Mouse (Mus musculus): ENCODE measurements around the gene Mansc1. TPM values are rescaled to one million over a fixed set of nuclear protein-coding genes. Genes with fewer than 3 reads are reported as not detected.
"Not testable (repeated sequence)": the region's sequence is repeated elsewhere in the genome, so short reads cannot be mapped to it uniquely, and the experiment has no call there.

Gene Mansc1
- 5.9 and 6.1 TPM in 2 replicates for polyA plus RNA-seq (2015; fragmentation: Nextera tagmentation; extraction: Ambion mirVana)

DNA sequence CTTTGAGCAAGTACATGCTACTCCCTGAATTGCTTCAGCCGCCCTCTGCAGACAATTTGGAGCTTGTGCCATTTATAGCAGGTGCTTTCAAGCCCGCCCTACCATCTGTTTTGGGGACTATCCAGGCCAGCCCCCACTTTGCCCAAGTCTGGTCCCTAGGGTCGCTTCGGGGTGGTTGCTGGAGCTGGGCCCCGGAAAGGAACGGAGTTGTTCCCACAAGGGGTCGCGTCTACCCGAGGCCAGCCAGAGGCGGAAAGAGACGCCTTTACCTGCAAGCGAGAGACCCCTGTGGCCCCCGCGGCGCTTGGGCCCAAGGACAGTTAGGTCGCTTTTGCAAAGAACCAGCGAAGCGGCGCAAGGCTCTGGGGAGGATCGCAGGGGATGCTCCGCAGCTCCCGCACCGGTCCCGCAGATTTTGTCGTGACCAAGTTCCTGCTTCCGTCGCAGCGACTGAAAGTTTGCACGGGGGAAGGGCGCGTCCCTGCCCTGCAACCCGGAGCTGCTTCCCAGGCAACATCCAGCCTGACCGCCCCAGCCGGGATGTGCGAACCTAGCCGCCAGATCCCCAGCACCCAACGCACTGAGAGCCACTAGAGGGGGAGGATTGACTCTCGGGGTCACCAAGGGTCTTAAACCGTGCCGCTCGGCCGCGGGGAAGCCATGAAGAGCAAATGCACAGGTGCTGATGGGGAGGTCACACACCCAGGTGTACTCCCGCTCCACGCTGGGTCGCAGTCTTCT, at the start of gene Mansc1:
TSS of gene Mansc1 (minus strand) at position 542 of the 741 bp plus-strand sequence.
- Histone ChIP-seq H3K4me2 (peak within 1 kb of the TSS; percentile 92), H3K9ac (peak within 1 kb of the TSS; percentile 86), H3K27me3 (replicated peaks) (no peaks in the 10 kb centered on the region), H3K36me3 (no peaks in the 10 kb centered on the region), H3K4me3 (peak within 1 kb of the TSS; percentile 77), H3K27ac (replicated peaks) (peak within 1 kb of the TSS; percentile 67), H3K9me3 (no peaks in the 10 kb centered on the region), H3K4me1 (peaks cover 17% of the 10 kb centered on the region)
- ATAC-seq (ENCODE audit: extremely low read depth, insufficient number of reproducible peaks, low FRiP score, low TSS enrichment), result no peak
- 2% methylated on average over 46 of the region's 46 CpGs for WGBS

DNA sequence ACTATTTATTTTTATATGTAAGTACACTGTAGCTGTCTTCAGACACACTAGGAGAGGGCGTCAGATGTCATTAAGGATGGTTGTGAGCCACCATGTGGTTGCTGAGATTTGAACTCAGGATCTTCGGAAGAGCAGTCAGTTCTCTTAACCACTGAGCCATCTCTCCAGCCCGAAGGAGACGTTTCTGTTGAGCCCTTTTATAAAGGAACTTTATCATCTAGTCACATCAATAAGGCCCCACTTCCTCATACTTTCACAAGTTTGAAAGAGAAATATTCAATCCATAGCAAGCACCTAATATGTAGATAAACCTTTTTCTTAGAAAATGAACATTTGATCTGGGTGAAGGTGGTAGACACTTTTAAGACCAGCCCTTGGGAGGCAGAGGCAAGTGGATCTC, 47.0 kb upstream of the Mansc1 start:
- 79% methylated on average over 4 of the region's 4 CpGs for WGBS
- not testable (repeated sequence) for H3K27me3 ChIP-seq (replicated peaks)

DNA sequence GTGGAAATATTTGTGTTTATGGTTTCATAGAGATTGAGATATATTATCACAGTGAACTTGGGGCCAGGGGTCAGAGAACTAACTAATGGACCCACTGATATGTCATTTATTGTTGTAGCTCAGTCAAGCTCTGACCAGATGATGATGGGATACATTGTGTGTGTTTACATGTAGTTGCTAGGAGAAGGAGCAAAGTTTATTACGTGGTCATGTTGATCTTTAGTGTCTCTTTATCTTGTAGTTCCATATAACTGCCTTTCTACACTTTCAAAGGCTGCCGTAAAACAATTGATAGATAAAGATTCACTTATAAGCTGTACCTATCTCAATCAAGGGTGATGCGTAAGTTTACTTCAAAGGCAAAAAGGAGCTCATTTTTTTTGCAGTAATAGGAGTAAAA, 45.7 kb upstream of the Mansc1 start:
- H3K27ac ChIP-seq (replicated peaks), result no peak overlapping the region
- 62% methylated on average over 3 of the region's 3 CpGs for WGBS
- no peaks in the 10 kb centered on the region for H3K4me1 ChIP-seq
- H3K4me2 ChIP-seq, result no peak overlapping the region
- H3K9me3 ChIP-seq, result no peaks in the 10 kb centered on the region
- H3K36me3 ChIP-seq, result no peaks in the 10 kb centered on the region
- no peak overlapping the region for H3K9ac ChIP-seq
- no peak for ATAC-seq (ENCODE audit: extremely low read depth, insufficient number of reproducible peaks, low FRiP score, low TSS enrichment)
- no peak overlapping the region for H3K4me3 ChIP-seq
- no peaks in the 10 kb centered on the region for H3K27me3 ChIP-seq (replicated peaks)

More for the DNA sequence above, 47.0 kb upstream of the Mansc1 start:
- H3K4me1 ChIP-seq; H3K27ac ChIP-seq (replicated peaks); H3K4me3 ChIP-seq; H3K4me2 ChIP-seq; ATAC-seq (ENCODE audit: extremely low read depth, insufficient number of reproducible peaks, low FRiP score, low TSS enrichment); H3K36me3 ChIP-seq; H3K9me3 ChIP-seq; H3K9ac ChIP-seq: not testable (repeated sequence)

DNA sequence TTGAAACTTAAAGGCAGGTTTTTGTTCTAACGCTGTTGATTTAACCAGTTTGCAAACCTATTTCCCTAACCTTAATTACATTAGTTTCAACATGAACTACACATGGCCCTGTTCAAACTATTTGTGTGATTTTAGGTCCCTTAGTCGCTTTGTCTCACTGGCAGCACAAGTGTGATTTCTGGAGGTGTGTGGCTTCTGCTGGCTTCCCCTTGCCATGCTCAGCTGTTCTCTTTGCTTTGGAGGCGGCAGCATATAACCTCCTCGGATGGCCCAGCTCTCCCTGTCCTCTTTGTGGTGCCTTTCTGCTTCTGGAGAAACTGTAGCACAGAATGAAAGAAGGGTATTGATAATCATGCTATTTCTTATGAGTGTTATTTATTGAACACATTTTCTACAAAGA, 45.2 kb upstream of the Mansc1 start:
- ATAC-seq (ENCODE audit: extremely low read depth, insufficient number of reproducible peaks, low FRiP score, low TSS enrichment), result no peak
- WGBS, result 81% methylated on average over 4 of the region's 4 CpGs
- Histone ChIP-seq H3K9ac (no peak overlapping the region), H3K4me2 (no peak overlapping the region), H3K27me3 (replicated peaks) (no peaks in the 10 kb centered on the region), H3K27ac (replicated peaks) (no peak overlapping the region), H3K4me1 (peaks cover 4% of the 10 kb centered on the region), H3K9me3 (no peaks in the 10 kb centered on the region), H3K4me3 (no peak overlapping the region), H3K36me3 (no peaks in the 10 kb centered on the region)

DNA sequence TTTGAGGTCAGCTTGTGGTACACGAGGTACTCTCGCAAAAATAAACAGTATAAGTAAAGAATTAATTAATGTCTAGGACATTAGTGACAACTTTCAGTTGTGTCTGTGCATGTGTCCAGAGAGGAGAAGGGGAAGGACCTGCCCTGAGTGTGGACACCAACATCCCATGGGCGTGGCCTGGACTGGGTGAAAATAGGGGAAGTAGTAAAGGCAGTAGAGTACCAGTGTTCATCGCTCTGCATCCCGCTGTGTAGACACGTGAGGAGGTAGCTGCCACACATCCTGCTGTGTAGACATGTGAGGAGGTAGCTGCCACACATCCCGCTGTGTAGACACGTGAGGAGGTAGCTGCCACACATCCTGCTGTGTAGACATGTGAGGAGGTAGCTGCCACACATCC, 41.4 kb upstream of the Mansc1 start:
- H3K9me3 ChIP-seq; H3K9ac ChIP-seq; H3K4me3 ChIP-seq; H3K4me2 ChIP-seq; H3K27ac ChIP-seq (replicated peaks); ATAC-seq (ENCODE audit: extremely low read depth, insufficient number of reproducible peaks, low FRiP score, low TSS enrichment); H3K36me3 ChIP-seq; H3K27me3 ChIP-seq (replicated peaks): not testable (repeated sequence)
- H3K4me1 ChIP-seq, result peaks cover 42% of the 10 kb centered on the region
- 83% methylated on average over 8 of the region's 8 CpGs for WGBS

DNA sequence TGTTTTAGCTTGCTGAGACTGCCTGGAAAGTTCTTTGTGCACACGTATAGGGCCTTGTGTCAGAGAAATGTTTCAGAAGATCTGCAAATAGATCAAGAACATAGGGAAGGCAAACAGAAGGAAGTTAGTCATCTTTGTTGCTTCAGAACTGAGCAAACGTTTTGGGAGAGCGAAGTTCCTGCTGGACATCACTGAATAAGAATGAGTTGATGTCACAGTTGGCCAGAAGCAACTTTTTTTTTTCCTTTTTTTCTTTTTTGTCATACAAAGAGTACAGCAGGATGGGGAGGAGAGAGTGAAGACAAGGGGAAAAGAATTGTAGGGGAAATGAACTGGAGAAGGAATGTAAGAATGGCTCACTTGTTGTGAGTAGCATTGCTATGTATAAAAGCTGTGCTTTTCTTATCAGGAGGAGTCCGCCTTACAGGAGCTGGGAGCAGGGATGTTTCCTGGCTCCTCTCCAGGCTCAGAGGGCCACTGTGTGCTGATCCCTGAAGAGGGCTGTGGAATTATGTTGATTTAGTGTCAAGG, 38.7 kb upstream of the Mansc1 start:
- peak overlapping the region; percentile 85 for H3K27ac ChIP-seq (replicated peaks)
- H3K27me3 ChIP-seq (replicated peaks), result no peaks in the 10 kb centered on the region
- peaks cover 54% of the 10 kb centered on the region for H3K4me1 ChIP-seq
- no peak for ATAC-seq (ENCODE audit: extremely low read depth, insufficient number of reproducible peaks, low FRiP score, low TSS enrichment)
- no peaks in the 10 kb centered on the region for H3K36me3 ChIP-seq
- peak overlapping the region; percentile 23 for H3K4me2 ChIP-seq
- H3K9me3 ChIP-seq, result no peaks in the 10 kb centered on the region
- H3K4me3 ChIP-seq, result no peak overlapping the region
- 0 out of 2 replicates have a peak overlapping the region, but pooled peaks have one; percentile 4 for H3K9ac ChIP-seq
- WGBS, result 22% methylated on average over 4 of the region's 4 CpGs

GRCm38 (mm10) chr6:134669179-134669865, 37.0 kb upstream of the Mansc1 start:
- Histone ChIP-seq H3K4me3 (no peak overlapping the region), H3K9ac (no peak overlapping the region), H3K4me2 (no peak overlapping the region), H3K27ac (replicated peaks) (0 out of 2 replicates have a peak overlapping the region, but pooled peaks have one; percentile 6), H3K4me1 (peaks cover 60% of the 10 kb centered on the region), H3K36me3 (no peaks in the 10 kb centered on the region), H3K9me3 (no peaks in the 10 kb centered on the region), H3K27me3 (replicated peaks) (no peaks in the 10 kb centered on the region)
- ATAC-seq (ENCODE audit: extremely low read depth, insufficient number of reproducible peaks, low FRiP score, low TSS enrichment), result no peak
- 73% methylated on average over 6 of the region's 6 CpGs for WGBS

- H3K9me3 ChIP-seq, result no peaks in the 10 kb centered on the region
- no peaks in the 10 kb centered on the region for H3K36me3 ChIP-seq
- H3K4me3 ChIP-seq, result no peak overlapping the region
- no peak overlapping the region for H3K4me2 ChIP-seq
- H3K9ac ChIP-seq, result no peak overlapping the region
- 75% methylated on average over 2 of the region's 2 CpGs for WGBS
- no peaks in the 10 kb centered on the region for H3K27me3 ChIP-seq (replicated peaks)
- no peak overlapping the region for H3K27ac ChIP-seq (replicated peaks)
- no peak for ATAC-seq (ENCODE audit: extremely low read depth, insufficient number of reproducible peaks, low FRiP score, low TSS enrichment)
- peaks cover 60% of the 10 kb centered on the region for H3K4me1 ChIP-seq
Measured at GRCm38 (mm10) chr6:134668519-134668918, 36.2 kb upstream of the Mansc1 start.

DNA sequence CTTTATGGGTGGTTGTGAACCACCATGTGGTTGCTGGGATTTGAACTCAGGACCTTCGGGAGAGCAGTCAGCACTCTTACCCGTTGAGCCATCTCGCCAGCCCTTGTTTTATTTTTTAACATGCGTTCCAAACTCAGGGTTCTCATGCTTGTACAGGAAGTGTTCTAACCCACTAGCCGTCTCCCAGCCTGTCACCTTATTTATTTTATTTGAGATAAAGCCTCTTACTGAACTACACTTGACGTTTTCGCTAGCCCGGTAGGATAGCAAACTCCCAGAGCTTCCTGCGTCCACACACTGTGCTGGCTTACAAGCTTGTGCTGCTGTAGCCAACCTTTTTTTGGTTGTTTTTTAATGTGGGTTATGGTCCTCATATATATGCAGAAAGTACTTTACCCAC, 33.5 kb upstream of the Mansc1 start:
- no peak overlapping the region for H3K4me3 ChIP-seq
- no peaks in the 10 kb centered on the region for H3K36me3 ChIP-seq
- H3K9me3 ChIP-seq, result no peaks in the 10 kb centered on the region
- no peaks in the 10 kb centered on the region for H3K27me3 ChIP-seq (replicated peaks)
- H3K9ac ChIP-seq, result no peak overlapping the region
- H3K4me1 ChIP-seq, result peaks cover 45% of the 10 kb centered on the region
- ATAC-seq (ENCODE audit: extremely low read depth, insufficient number of reproducible peaks, low FRiP score, low TSS enrichment), result no peak
- no peak overlapping the region for H3K27ac ChIP-seq (replicated peaks)
- no peak overlapping the region for H3K4me2 ChIP-seq
- WGBS, result 56% methylated on average over 9 of the region's 9 CpGs

GRCm38 (mm10) chr6:134664573-134664972, 32.3 kb upstream of the Mansc1 start:
- no peak overlapping the region for H3K9ac ChIP-seq
- ATAC-seq (ENCODE audit: extremely low read depth, insufficient number of reproducible peaks, low FRiP score, low TSS enrichment), result no peak
- H3K9me3 ChIP-seq, result no peaks in the 10 kb centered on the region
- 59% methylated on average over 5 of the region's 5 CpGs for WGBS
- peaks cover 42% of the 10 kb centered on the region for H3K4me1 ChIP-seq
- H3K27me3 ChIP-seq (replicated peaks), result no peaks in the 10 kb centered on the region
- no peak overlapping the region for H3K27ac ChIP-seq (replicated peaks)
- H3K4me2 ChIP-seq, result no peak overlapping the region
- H3K36me3 ChIP-seq, result no peaks in the 10 kb centered on the region
- H3K4me3 ChIP-seq, result no peak overlapping the region

- WGBS, result 47% methylated on average over 8 of the region's 8 CpGs
- ATAC-seq (ENCODE audit: extremely low read depth, insufficient number of reproducible peaks, low FRiP score, low TSS enrichment), result no peak
- no peak overlapping the region for H3K27ac ChIP-seq (replicated peaks)
- no peak overlapping the region for H3K4me3 ChIP-seq
- H3K36me3 ChIP-seq, result no peaks in the 10 kb centered on the region
- no peak overlapping the region for H3K4me2 ChIP-seq
- H3K9ac ChIP-seq, result peak overlapping the region; percentile 5; the same call in 1 of the 2 replicates
- no peaks in the 10 kb centered on the region for H3K27me3 ChIP-seq (replicated peaks)
- no peaks in the 10 kb centered on the region for H3K9me3 ChIP-seq
- H3K4me1 ChIP-seq, result peaks cover 30% of the 10 kb centered on the region
Measured at GRCm38 (mm10) chr6:134660714-134661406, 28.6 kb upstream of the Mansc1 start.
